Mouse (Mus musculus): ENCODE data around the gene Heg1.

DNA sequence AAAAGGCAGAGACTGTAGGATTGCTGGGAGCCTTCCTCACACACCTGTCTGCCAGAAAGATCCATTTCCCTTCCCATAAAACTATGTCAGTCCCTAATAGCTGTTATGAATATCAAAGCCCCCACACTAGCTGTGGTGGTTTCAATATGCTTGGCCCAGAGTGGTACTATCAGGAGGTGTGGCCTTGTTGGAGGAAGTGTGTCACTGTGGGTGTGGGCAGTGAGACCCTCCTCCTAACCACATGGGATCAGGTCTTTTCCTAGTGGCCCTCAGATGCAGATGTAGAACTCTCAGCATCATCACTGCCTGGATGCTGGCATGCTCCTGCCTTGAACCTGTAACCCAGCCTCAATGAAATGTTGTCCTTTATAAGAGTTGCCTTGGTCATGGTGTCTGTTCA is 2.5 kb upstream of the Heg1 start:
- no peak for TF ChIP-seq CTCF (IDR thresholded peaks at IDR 0.05; ENCODE audit: low read depth)
- no peak for TF ChIP-seq EP300 (IDR thresholded peaks at IDR 0.05; ENCODE audit: low read depth)

All from liver, postnatal 0 days (tissue).